Mouse (Mus musculus) cortical plate, adult 2 months (tissue): ENCODE data around the gene Pard3b. TPM values are rescaled to one million over a fixed set of nuclear protein-coding genes. Genes with fewer than 3 reads are reported as not detected.

Experiments
- H3K27ac ChIP-seq: fragments of 200-500 bp; 2 replicates; pipeline ENCODE4 v1.5.1; 2012; ENCODE audit warnings: low read length, control low read depth, inconsistent platforms; ENCODE audit not compliant: insufficient read depth
- H3K4me1 ChIP-seq: fragments of 200-500 bp; 2 replicates; pipeline ENCODE4 v1.6.1; 2011; ENCODE audit warnings: low read length; ENCODE audit not compliant: control insufficient read depth, insufficient read depth
- H3K4me3 ChIP-seq: fragments of 200-500 bp; 2 replicates; pipeline ENCODE4 v1.5.1; 2011; ENCODE audit warnings: mild to moderate bottlenecking, low read length, control low read depth; ENCODE audit not compliant: insufficient read depth
- CTCF ChIP-seq: fragments of 200-500 bp; IDR thresholded peaks from 2 replicates; pipeline ENCODE4 v1.5.1; 2011; ENCODE audit warnings: mild to moderate bottlenecking, control low read depth, low read length; ENCODE audit not compliant: insufficient read depth; ENCODE audit errors: extremely low read depth
- POLR2A ChIP-seq: fragments of 200-500 bp; IDR thresholded peaks from 2 replicates; pipeline ENCODE4 v1.6.1; 2011; ENCODE audit warnings: mild to moderate bottlenecking, low read length, control low read depth; ENCODE audit not compliant: insufficient read depth; ENCODE audit errors: extremely low read depth
- polyA plus RNA-seq: library from polyadenylated mRNA; depleted of rRNA; stranded (reverse); fragments of >200 nt; gene quantifications from 2 replicates; pipeline ENCODE4 v1.2.3, GENCODE M21; 2012

The Pard3b gene
- polyA plus RNA-seq, 1 experiment, result 1.3 TPM

- no peak for TF ChIP-seq POLR2A
- Histone ChIP-seq H3K4me3 (no peak overlapping the region), H3K4me1 (no peaks in the 10 kb centered on the region), H3K27ac (no peak overlapping the region)
Observed at GRCm38 (mm10) chr1:62053167-62053638, 414.6 kb downstream of the Pard3b start.

- no peak overlapping the region for H3K27ac ChIP-seq
- H3K4me1 ChIP-seq, result no peaks in the 10 kb centered on the region
- no peak for TF ChIP-seq POLR2A
- TF ChIP-seq CTCF, result no peak
- H3K4me3 ChIP-seq, result no peak overlapping the region
Observed at GRCm38 (mm10) chr1:62055280-62055679, 416.7 kb downstream of the Pard3b start.

- Histone ChIP-seq H3K27ac (no peak overlapping the region), H3K4me1 (no peaks in the 10 kb centered on the region), H3K4me3 (no peak overlapping the region)
- no peak for TF ChIP-seq POLR2A
- no peak for TF ChIP-seq CTCF
Observed at GRCm38 (mm10) chr1:62070617-62071016, 432.0 kb downstream of the Pard3b start.

GRCm38 (mm10) chr1:62071139-62071538 is 432.5 kb downstream of the Pard3b start:
- no peaks in the 10 kb centered on the region for H3K4me1 ChIP-seq
- no peak overlapping the region for H3K4me3 ChIP-seq
- no peak overlapping the region for H3K27ac ChIP-seq
- TF ChIP-seq CTCF, result no peak
- no peak for TF ChIP-seq POLR2A

- H3K4me1 ChIP-seq, result no peaks in the 10 kb centered on the region
- TF ChIP-seq POLR2A (no peak), CTCF (no peak)
Observed at GRCm38 (mm10) chr1:62076171-62076570, 437.5 kb downstream of the Pard3b start.

GRCm38 (mm10) chr1:62081129-62081528 is 442.5 kb downstream of the Pard3b start:
- no peak overlapping the region for H3K4me3 ChIP-seq
- H3K27ac ChIP-seq, result no peak overlapping the region
- H3K4me1 ChIP-seq, result no peaks in the 10 kb centered on the region
- no peak for TF ChIP-seq CTCF
- TF ChIP-seq POLR2A, result no peak

More at GRCm38 (mm10) chr1:62076171-62076570, 437.5 kb downstream of the Pard3b start:
- H3K4me3 ChIP-seq, result no peak overlapping the region
- no peak overlapping the region for H3K27ac ChIP-seq

GRCm38 (mm10) chr1:62085995-62086394 is 447.4 kb downstream of the Pard3b start:
- Histone ChIP-seq H3K4me3 (no peak overlapping the region), H3K27ac (no peak overlapping the region), H3K4me1 (no peaks in the 10 kb centered on the region)
- TF ChIP-seq POLR2A, result no peak
- no peak for TF ChIP-seq CTCF

GRCm38 (mm10) chr1:62087464-62087863 is 448.8 kb downstream of the Pard3b start:
- Histone ChIP-seq H3K4me1 (no peaks in the 10 kb centered on the region), H3K27ac (no peak overlapping the region), H3K4me3 (no peak overlapping the region)
- no peak for TF ChIP-seq CTCF

GRCm38 (mm10) chr1:62094885-62095284 is 456.3 kb downstream of the Pard3b start:
- H3K4me3 ChIP-seq, result no peak overlapping the region
- TF ChIP-seq CTCF, result no peak
- no peak for TF ChIP-seq POLR2A
- no peak overlapping the region for H3K27ac ChIP-seq
- no peaks in the 10 kb centered on the region for H3K4me1 ChIP-seq

- no peak overlapping the region for H3K27ac ChIP-seq
- TF ChIP-seq POLR2A (no peak), CTCF (no peak)
- no peak overlapping the region for H3K4me3 ChIP-seq
- H3K4me1 ChIP-seq, result no peaks in the 10 kb centered on the region
Observed at GRCm38 (mm10) chr1:62122426-62122825, 483.8 kb downstream of the Pard3b start.

- H3K4me1 ChIP-seq, result no peaks in the 10 kb centered on the region
- no peak overlapping the region for H3K4me3 ChIP-seq
- TF ChIP-seq CTCF (no peak), POLR2A (no peak)
- H3K27ac ChIP-seq, result no peak overlapping the region
Observed at GRCm38 (mm10) chr1:62129186-62129585, 490.6 kb downstream of the Pard3b start.
